Comparison of ENCODE assay signal across 8 mouse cellular contexts in the genomic region with DNA sequence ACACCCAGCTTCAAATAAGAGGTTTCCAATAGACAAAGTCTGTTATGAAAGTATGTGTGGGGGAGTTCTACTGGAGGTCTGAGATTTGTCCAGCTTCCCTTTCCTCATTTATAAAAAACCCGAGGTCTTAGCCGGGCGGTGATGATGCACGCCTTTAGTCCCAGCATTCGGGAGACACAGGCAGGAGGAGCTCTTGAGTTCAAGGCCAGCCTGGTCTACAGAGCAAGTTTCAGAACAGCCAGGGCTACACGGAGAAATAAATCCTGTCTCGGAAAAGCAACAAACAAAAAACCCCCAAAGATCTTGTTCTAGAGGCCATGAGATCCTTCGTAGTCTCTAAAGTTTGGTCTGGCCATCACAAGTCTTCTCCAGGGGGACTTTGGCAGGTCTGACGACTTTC. TPM values are rescaled to one million over a fixed set of nuclear protein-coding genes. Genes with fewer than 3 reads are reported as not detected.
DNase-seq lines count a peak whose midpoint lies in the region; ATAC-seq and TF ChIP-seq lines count a peak whose summit lies in the region.

No protein-coding gene starts in this region.

- WGBS in neural tube, embryonic 11.5 days = 5% methylated on average over 9 of the region's 9 CpGs
- WGBS in embryonic facial prominence, embryonic 13.5 days = 3% methylated on average over 9 of the region's 9 CpGs
- WGBS in intestine, postnatal 0 days = 1% methylated on average over 9 of the region's 9 CpGs

- DNase-seq in neural tube, embryonic 11.5 days (ENCODE audit: low spot score) = peak; percentile 31
- no peak for DNase-seq in neural tube, embryonic 10.5 days (ENCODE audit: extremely low spot score, low spot score)
- DNase-seq in lung, postnatal 14 days = peak; percentile 39
- no peak for DNase-seq in right cerebral cortex, adult 18-20 months
- no peak for DNase-seq in retina, embryonic 14.5 days (ENCODE audit: low spot score)

- no peaks in the 10 kb centered on the region for H3K9me3 ChIP-seq in neural tube, embryonic 11.5 days (ENCODE audit: control insufficient read depth, low read length)
- no peaks in the 10 kb centered on the region for H3K9me3 ChIP-seq in embryonic facial prominence, embryonic 13.5 days
- no peaks in the 10 kb centered on the region for H3K9me3 ChIP-seq in intestine, postnatal 0 days (ENCODE audit: control insufficient read depth)

- ATAC-seq in neural tube, embryonic 11.5 days (ENCODE audit: insufficient read depth, low FRiP score, low TSS enrichment) = no peak
- no peak for ATAC-seq in embryonic facial prominence, embryonic 13.5 days (ENCODE audit: insufficient number of reproducible peaks, insufficient read depth, low FRiP score, low TSS enrichment, low read depth)
- no peak for ATAC-seq in intestine, postnatal 0 days
- no peak for ATAC-seq in granulocyte monocyte progenitor cell, adult 5-6 weeks (replicated peaks; ENCODE audit: poor library complexity, severe bottlenecking)

- H3K9ac ChIP-seq in neural tube, embryonic 11.5 days (ENCODE audit: low read length) = peak overlapping the region; percentile 52
- peak overlapping the region; percentile 72 for H3K9ac ChIP-seq in embryonic facial prominence, embryonic 13.5 days
- peak overlapping the region; percentile 49 for H3K9ac ChIP-seq in intestine, postnatal 0 days (ENCODE audit: low read depth, low read length)

- peak overlapping the region; percentile 91 for H3K4me3 ChIP-seq in neural tube, embryonic 11.5 days (ENCODE audit: low read depth, low read length)
- H3K4me3 ChIP-seq in embryonic facial prominence, embryonic 13.5 days = peak overlapping the region; percentile 94
- H3K4me3 ChIP-seq in intestine, postnatal 0 days (ENCODE audit: low read depth, low read length) = peak overlapping the region; percentile 73

- H3K4me2 ChIP-seq in neural tube, embryonic 11.5 days (ENCODE audit: low read depth) = peak overlapping the region; percentile 62
- peak overlapping the region; percentile 73 for H3K4me2 ChIP-seq in embryonic facial prominence, embryonic 13.5 days
- H3K4me2 ChIP-seq in intestine, postnatal 0 days (replicated peaks; ENCODE audit: low read depth) = peak overlapping the region; percentile 74

- peak; percentile 43 for TF ChIP-seq CTCF in intestine, postnatal 0 days (IDR thresholded peaks at IDR 0.05; ENCODE audit: low read depth)

- H3K27me3 ChIP-seq in neural tube, embryonic 11.5 days (ENCODE audit: control insufficient read depth, insufficient read depth, low read length) = no peaks in the 10 kb centered on the region
- no peaks in the 10 kb centered on the region for H3K27me3 ChIP-seq in embryonic facial prominence, embryonic 13.5 days
- no peaks in the 10 kb centered on the region for H3K27me3 ChIP-seq in intestine, postnatal 0 days (replicated peaks; ENCODE audit: control insufficient read depth, insufficient read depth, low read length)

- peaks cover 20% of the 10 kb centered on the region for H3K4me1 ChIP-seq in neural tube, embryonic 11.5 days (ENCODE audit: control insufficient read depth, insufficient read depth, low read length)
- peaks cover 42% of the 10 kb centered on the region for H3K4me1 ChIP-seq in embryonic facial prominence, embryonic 13.5 days
- H3K4me1 ChIP-seq in intestine, postnatal 0 days (replicated peaks; ENCODE audit: control insufficient read depth, insufficient read depth, low read length) = peaks cover 15% of the 10 kb centered on the region

- peak overlapping the region; percentile 61 for H3K27ac ChIP-seq in neural tube, embryonic 11.5 days (ENCODE audit: low read depth, low read length)
- H3K27ac ChIP-seq in embryonic facial prominence, embryonic 13.5 days = peak overlapping the region; percentile 89
- H3K27ac ChIP-seq in intestine, postnatal 0 days (ENCODE audit: low read depth, low read length) = peak overlapping the region; percentile 77

- no peaks in the 10 kb centered on the region for H3K36me3 ChIP-seq in neural tube, embryonic 11.5 days (ENCODE audit: control insufficient read depth, insufficient read depth, low read length)
- H3K36me3 ChIP-seq in embryonic facial prominence, embryonic 13.5 days = peaks cover 7% of the 10 kb centered on the region; the same call in 1 of the 2 replicates
- H3K36me3 ChIP-seq in intestine, postnatal 0 days (ENCODE audit: control insufficient read depth, insufficient read depth) = no peaks in the 10 kb centered on the region

RNA-seq across cellular contexts. Expression of a gene that starts 0.8 kb away (rescaled TPM):
- 0.21 TPM in 1 of 2 replicates, not detected in the other for polyA plus RNA-seq in neural tube, embryonic 11.5 days (2014; fragmentation: Nextera tagmentation; extraction: Ambion mirVana)
- 0.13 TPM in 1 of 2 replicates, not detected in the other for polyA plus RNA-seq in embryonic facial prominence, embryonic 13.5 days (2015; fragmentation: Nextera tagmentation; extraction: Ambion mirVana)
- 0.16 and 0.25 TPM in 2 replicates for polyA plus RNA-seq in intestine, postnatal 0 days (2015; fragmentation: Nextera tagmentation; extraction: Ambion mirVana)
- total RNA-seq in granulocyte monocyte progenitor cell, adult 5-6 weeks (2014; fragmentation: Nextera tagmentation) = not detected in 2 replicates
- total RNA-seq in granulocyte monocyte progenitor cell, adult 5-6 weeks (2017) = not detected in 2 replicates

RNA-seq across cellular contexts. Expression of a gene that starts 0.9 kb away (rescaled TPM):
- polyA plus RNA-seq in neural tube, embryonic 11.5 days (2014; fragmentation: Nextera tagmentation; extraction: Ambion mirVana) = 31.6 and 39.0 TPM in 2 replicates
- 31.5 and 33.9 TPM in 2 replicates for polyA plus RNA-seq in embryonic facial prominence, embryonic 13.5 days (2015; fragmentation: Nextera tagmentation; extraction: Ambion mirVana)
- polyA plus RNA-seq in intestine, postnatal 0 days (2015; fragmentation: Nextera tagmentation; extraction: Ambion mirVana) = 31.5 and 31.6 TPM in 2 replicates
- total RNA-seq in granulocyte monocyte progenitor cell, adult 5-6 weeks (2014; fragmentation: Nextera tagmentation) = 57.4 and 73.0 TPM in 2 replicates
- total RNA-seq in granulocyte monocyte progenitor cell, adult 5-6 weeks (2017) = 34.6 and 42.2 TPM in 2 replicates

RNA-seq across cellular contexts. Expression of a gene that starts 1.0 kb away (rescaled TPM):
- polyA plus RNA-seq in neural tube, embryonic 11.5 days (2014; fragmentation: Nextera tagmentation; extraction: Ambion mirVana) = 6.7 and 8.2 TPM in 2 replicates
- 7.9 and 8.2 TPM in 2 replicates for polyA plus RNA-seq in embryonic facial prominence, embryonic 13.5 days (2015; fragmentation: Nextera tagmentation; extraction: Ambion mirVana)
- polyA plus RNA-seq in intestine, postnatal 0 days (2015; fragmentation: Nextera tagmentation; extraction: Ambion mirVana) = 1.3 and 1.8 TPM in 2 replicates
- 13.2 and 16.4 TPM in 2 replicates for total RNA-seq in granulocyte monocyte progenitor cell, adult 5-6 weeks (2014; fragmentation: Nextera tagmentation)
- 0.62 and 3.6 TPM in 2 replicates for total RNA-seq in granulocyte monocyte progenitor cell, adult 5-6 weeks (2017)

RNA-seq across cellular contexts. Expression of a gene that starts 13.1 kb away (rescaled TPM):
- polyA plus RNA-seq in neural tube, embryonic 11.5 days (2014; fragmentation: Nextera tagmentation; extraction: Ambion mirVana) = 5.6 and 6.0 TPM in 2 replicates
- polyA plus RNA-seq in embryonic facial prominence, embryonic 13.5 days (2015; fragmentation: Nextera tagmentation; extraction: Ambion mirVana) = 7.0 and 8.6 TPM in 2 replicates
- 2.3 and 4.8 TPM in 2 replicates for polyA plus RNA-seq in intestine, postnatal 0 days (2015; fragmentation: Nextera tagmentation; extraction: Ambion mirVana)
- total RNA-seq in granulocyte monocyte progenitor cell, adult 5-6 weeks (2014; fragmentation: Nextera tagmentation) = 32.1 and 55.2 TPM in 2 replicates
- total RNA-seq in granulocyte monocyte progenitor cell, adult 5-6 weeks (2017) = 9.7 and 20.8 TPM in 2 replicates

RNA-seq across cellular contexts. Expression of a gene that starts 14.4 kb away (rescaled TPM):
- 75.5 and 91.9 TPM in 2 replicates for polyA plus RNA-seq in neural tube, embryonic 11.5 days (2014; fragmentation: Nextera tagmentation; extraction: Ambion mirVana)
- polyA plus RNA-seq in embryonic facial prominence, embryonic 13.5 days (2015; fragmentation: Nextera tagmentation; extraction: Ambion mirVana) = 122 and 135 TPM in 2 replicates
- 44.2 and 44.6 TPM in 2 replicates for polyA plus RNA-seq in intestine, postnatal 0 days (2015; fragmentation: Nextera tagmentation; extraction: Ambion mirVana)
- total RNA-seq in granulocyte monocyte progenitor cell, adult 5-6 weeks (2014; fragmentation: Nextera tagmentation) = not detected in 2 replicates
- 0.62 TPM in 1 of 2 replicates, not detected in the other for total RNA-seq in granulocyte monocyte progenitor cell, adult 5-6 weeks (2017)

Comparison
In these comparisons a context has a peak if more than half of its experiments do, and no peak if none do; other contexts are left out.
1. DNase-seq: peak in neural tube, embryonic 11.5 days (single experiment) and lung, postnatal 14 days (single experiment); none in neural tube, embryonic 10.5 days (single experiment), right cerebral cortex, adult 18-20 months (single experiment) and retina, embryonic 14.5 days (single experiment).
2. Peak in every context shown above with its lines, with median percentiles within 50 percentile points of each other: H3K27ac ChIP-seq, H3K4me2 ChIP-seq, H3K4me3 ChIP-seq and H3K9ac ChIP-seq.